Mouse (Mus musculus) right cerebral cortex, postnatal 4 days (tissue): ENCODE measurements around the gene Gm6370.
"Not testable (repeated sequence)": the region's sequence is repeated elsewhere in the genome, so short reads cannot be mapped to it uniquely, and the experiment has no call there.

Experiments used
- DNase-seq: peaks from one replicate; pipeline ENCODE4 v3.0.0-alpha.2; 2022

The Gm6370 gene

GRCm38 (mm10) chr5:146491063-146491462 lies at the start of gene Gm6370:
Gm6370 (plus strand) TSS chr5:146491363.
- DNase-seq, result not testable (repeated sequence)

- no peak for DNase-seq
Measured at GRCm38 (mm10) chr5:146442767-146443166, 48.4 kb upstream of the Gm6370 start.

DNA sequence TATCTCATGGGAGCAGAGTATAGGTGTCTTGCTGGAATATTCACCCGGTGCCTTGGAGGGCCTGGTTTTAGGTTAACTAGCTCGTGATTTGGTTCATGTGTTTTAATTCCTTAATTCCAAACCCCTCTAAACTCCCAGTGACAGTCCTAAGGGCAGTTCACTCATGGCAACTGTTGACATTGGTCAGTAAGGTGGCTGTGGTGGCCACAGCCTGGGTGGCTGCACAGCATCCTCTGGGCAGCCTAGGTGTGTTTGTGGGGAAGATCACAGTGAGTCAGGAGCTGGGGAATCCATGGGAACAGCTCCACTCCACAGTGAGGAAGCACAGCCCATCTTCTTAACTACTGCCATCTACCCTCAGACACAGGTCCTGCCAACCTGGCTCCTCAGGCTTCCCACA lies 44.5 kb upstream of the Gm6370 start:
- no peak for DNase-seq

GRCm38 (mm10) chr5:146451592-146452254 lies 39.4 kb upstream of the Gm6370 start:
- DNase-seq, result no peak

GRCm38 (mm10) chr5:146453556-146453955 lies 37.6 kb upstream of the Gm6370 start:
- DNase-seq, result no peak

DNA sequence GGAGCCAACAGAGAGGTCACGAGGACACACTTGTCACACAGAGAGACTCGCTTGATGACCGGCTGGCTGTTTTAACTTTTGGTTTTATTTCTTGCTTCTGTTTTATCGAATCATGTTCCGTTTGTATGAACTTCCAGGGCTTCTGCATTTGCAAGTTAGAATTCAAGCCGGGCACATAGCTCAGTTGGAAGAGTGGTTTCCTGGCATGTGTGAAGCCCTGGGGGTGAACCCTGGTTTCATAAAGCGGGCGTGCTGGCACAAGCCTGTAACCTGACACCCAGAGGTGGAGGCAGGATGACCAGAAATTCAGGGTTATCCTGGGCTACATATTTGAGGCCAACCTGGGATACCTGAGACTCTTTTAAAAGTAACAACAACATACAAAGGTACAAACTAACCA lies 29.6 kb upstream of the Gm6370 start:
- no peak for DNase-seq

DNA sequence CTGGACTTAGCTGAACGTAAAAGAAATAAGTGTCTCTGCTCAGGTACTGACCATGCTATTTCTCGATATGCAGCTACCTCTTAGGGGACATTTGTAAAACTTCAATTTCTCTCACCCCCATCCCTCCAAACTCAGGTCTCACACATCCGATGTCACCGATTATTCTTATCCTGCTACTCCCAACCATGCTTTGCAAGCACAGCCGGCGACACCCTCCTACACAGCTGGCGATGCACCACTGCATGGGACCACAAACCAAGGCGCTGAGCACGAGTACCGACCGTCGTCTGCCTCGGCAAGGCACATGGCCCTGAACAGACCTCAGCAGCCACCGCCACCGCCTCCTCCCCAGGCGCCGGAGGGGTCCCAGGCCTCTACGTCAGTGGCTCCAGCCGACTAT lies 24.5 kb upstream of the Gm6370 start:
- no peak for DNase-seq

- no peak for DNase-seq
Measured at GRCm38 (mm10) chr5:146468311-146468710, 22.9 kb upstream of the Gm6370 start.

GRCm38 (mm10) chr5:146470821-146471220 lies 20.3 kb upstream of the Gm6370 start:
- no peak for DNase-seq

- DNase-seq, result no peak
Measured at GRCm38 (mm10) chr5:146471311-146471710, 19.9 kb upstream of the Gm6370 start.

DNA sequence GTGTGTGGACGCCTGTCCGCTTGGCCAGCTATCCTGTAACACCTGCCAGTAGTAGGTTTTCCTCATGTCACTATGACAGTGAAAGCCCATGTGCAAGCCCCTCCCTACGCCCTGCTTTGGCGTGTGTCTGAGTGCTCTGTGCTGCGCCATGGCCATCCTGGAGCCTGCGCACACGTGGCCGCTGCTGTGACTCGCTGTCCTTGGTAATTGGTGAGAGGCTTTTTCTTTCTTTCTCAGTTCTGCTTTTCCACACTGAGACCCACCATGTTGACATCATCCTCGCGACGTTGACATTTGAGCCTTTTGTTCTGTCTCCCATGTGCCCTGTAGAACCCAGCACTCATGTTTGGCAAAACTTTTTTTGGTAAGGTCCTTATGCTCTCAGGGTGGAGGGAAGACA lies 19.3 kb upstream of the Gm6370 start:
- DNase-seq, result no peak

- peak; percentile 20 for DNase-seq
Measured at GRCm38 (mm10) chr5:146479564-146479963, 11.6 kb upstream of the Gm6370 start.

DNA sequence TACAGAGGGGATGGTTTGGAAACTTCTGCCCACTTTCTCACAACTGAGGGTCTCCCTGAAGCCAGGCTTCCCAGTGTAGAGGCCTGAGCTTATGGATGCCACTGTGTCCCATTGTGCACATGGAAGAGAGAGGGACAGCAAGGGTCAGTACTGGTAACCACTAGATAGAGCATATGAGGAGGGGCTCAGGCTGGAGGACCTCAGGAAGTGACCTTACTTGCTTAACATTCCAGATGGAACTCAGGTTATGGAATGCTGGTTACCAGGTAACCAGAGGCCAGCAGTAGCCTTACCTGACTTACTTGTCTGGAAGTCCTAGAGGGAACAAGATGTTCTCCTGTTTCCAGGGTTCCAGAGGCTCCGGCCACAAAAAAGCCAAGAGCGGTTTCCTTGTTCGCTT lies 9.5 kb upstream of the Gm6370 start, which contains the start of gene Gm6408:
TSS of gene Gm6408 (plus strand) at position 301 of the 400 bp plus-strand sequence.
- not testable (repeated sequence) for DNase-seq

DNA sequence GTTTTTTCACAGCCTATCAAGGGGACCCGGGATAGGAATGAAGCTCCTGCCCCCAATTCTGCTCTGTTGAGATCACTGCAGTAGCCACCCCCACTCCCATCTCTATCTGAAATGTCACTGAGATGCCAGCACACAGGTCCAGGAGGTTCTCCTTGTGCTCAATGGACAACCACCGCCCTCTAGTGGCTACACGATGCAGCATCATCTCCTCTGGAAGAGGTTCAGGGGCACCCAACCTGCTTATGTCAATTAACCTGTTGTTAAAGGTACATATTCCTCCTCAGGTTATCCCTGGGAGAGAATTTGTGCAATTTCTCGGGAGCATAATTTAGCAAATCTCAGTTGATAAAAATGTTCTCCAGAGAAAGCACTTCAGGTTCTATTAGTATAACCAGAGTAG lies 2.2 kb upstream of the Gm6370 start:
- DNase-seq, result not testable (repeated sequence)

DNA sequence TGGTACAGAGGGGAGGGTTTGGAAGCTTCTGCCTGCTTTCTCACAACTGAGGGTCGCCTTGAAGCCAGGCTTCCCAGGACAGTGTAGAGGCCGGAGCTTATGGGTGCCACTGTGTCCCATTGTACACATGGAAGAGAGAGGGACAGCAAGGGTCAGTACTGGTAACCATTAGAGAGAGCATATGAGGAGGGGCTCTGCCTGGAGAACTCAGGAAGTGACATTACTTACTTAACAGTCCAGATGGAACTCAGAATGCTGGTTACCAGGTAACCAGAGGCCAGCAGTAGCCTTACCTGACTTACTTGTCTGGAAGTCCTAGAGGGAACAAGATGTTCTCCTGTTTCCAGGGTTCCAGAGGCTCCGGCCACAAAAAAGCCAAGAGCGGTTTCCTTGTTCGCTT lies 10.9 kb downstream of the Gm6370 start, which contains the start of gene 4930449I24Rik:
TSS of gene 4930449I24Rik (plus strand) at position 301 of the 400 bp plus-strand sequence.
- DNase-seq, result not testable (repeated sequence)

DNA sequence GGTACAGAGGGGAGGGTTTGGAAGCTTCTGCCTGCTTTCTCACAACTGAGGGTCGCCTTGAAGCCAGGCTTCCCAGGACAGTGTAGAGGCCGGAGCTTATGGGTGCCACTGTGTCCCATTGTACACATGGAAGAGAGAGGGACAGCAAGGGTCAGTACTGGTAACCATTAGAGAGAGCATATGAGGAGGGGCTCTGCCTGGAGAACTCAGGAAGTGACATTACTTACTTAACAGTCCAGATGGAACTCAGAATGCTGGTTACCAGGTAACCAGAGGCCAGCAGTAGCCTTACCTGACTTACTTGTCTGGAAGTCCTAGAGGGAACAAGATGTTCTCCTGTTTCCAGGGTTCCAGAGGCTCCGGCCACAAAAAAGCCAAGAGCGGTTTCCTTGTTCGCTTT lies 22.7 kb downstream of the Gm6370 start, which contains the start of gene Gm3402:
TSS of gene Gm3402 (plus strand) at position 301 of the 400 bp plus-strand sequence.
- not testable (repeated sequence) for DNase-seq

DNA sequence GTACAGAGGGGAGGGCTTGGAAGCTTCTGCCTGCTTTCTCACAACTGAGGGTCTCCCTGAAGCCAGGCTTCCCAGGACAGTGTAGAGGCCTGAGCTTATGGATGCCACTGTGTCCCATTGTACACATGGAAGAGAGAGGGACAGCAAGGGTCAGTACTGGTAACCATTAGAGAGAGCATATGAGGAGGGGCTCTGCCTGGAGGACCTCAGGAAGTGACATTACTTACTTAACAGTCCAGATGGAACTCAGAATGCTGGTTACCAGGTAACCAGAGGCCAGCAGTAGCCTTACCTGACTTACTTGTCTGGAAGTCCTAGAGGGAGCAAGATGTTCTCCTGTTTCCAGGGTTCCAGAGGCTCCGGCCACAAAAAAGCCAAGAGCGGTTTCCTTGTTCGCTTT lies 34.3 kb downstream of the Gm6370 start, which contains the start of gene Gm3404:
TSS of gene Gm3404 (plus strand) at position 301 of the 400 bp plus-strand sequence.
- not testable (repeated sequence) for DNase-seq

- not testable (repeated sequence) for DNase-seq
Measured at GRCm38 (mm10) chr5:146537347-146537746, 46.2 kb downstream of the Gm6370 start, which contains the start of gene Gm3409. Gm3409 (plus strand) TSS chr5:146537647.
